Mouse (Mus musculus) heart, adult 8-10 months (tissue): ENCODE results near the gene Cabp1. TPM values are rescaled to one million over a fixed set of nuclear protein-coding genes. Genes with fewer than 3 reads are reported as not detected.
A peak's percentile ranks its signal among the peaks of the same experiment; 100 is the strongest.

Experiments
- DNase-seq: peaks from one replicate; pipeline ENCODE4 v3.0.0; 2022; ENCODE audit warnings: low spot score
- total RNA-seq, 4 experiments: library from RNA; stranded (reverse); gene quantifications; 2 replicates each; pipeline ENCODE4 v1.2.4; 2022

Gene Cabp1
- 1 to 10 TPM; 1.7 to 2.6 (median 1.9) TPM for total RNA-seq

GRCm38 (mm10) chr5:115193669-115194625 is at the start of gene Cabp1:
Gene Cabp1 (minus strand): TSS chr5:115194381.
- DNase-seq, result no peak

- no peak for DNase-seq
Measured at GRCm38 (mm10) chr5:115240191-115240590, 46.0 kb upstream of the Cabp1 start.

- DNase-seq, result peak; percentile 33
Measured at GRCm38 (mm10) chr5:115238729-115239195, 44.6 kb upstream of the Cabp1 start.

GRCm38 (mm10) chr5:115237803-115238728 is 43.9 kb upstream of the Cabp1 start:
- DNase-seq, result peak; percentile 92

- DNase-seq, result peak; percentile 91
Measured at GRCm38 (mm10) chr5:115235786-115236263, 41.6 kb upstream of the Cabp1 start, which contains the start of gene Pop5. Gene Pop5 (plus strand): TSS chr5:115235836.

GRCm38 (mm10) chr5:115235323-115235771 is 41.2 kb upstream of the Cabp1 start:
- DNase-seq, result peak; percentile 73

- DNase-seq, result no peak
Measured at GRCm38 (mm10) chr5:115234519-115234918, 40.3 kb upstream of the Cabp1 start.

GRCm38 (mm10) chr5:115233031-115233780 is 39.0 kb upstream of the Cabp1 start:
- no peak for DNase-seq

- DNase-seq, result no peak
Measured at GRCm38 (mm10) chr5:115232516-115232915, 38.3 kb upstream of the Cabp1 start.

GRCm38 (mm10) chr5:115231552-115232120 is 37.5 kb upstream of the Cabp1 start:
- DNase-seq, result no peak

GRCm38 (mm10) chr5:115230830-115231551 is 36.8 kb upstream of the Cabp1 start:
- peak; percentile 21 for DNase-seq

GRCm38 (mm10) chr5:115222485-115222884 is 28.3 kb upstream of the Cabp1 start:
- no peak for DNase-seq

- no peak for DNase-seq
Measured at GRCm38 (mm10) chr5:115220931-115221640, 26.9 kb upstream of the Cabp1 start.

GRCm38 (mm10) chr5:115217998-115218397 is 23.8 kb upstream of the Cabp1 start:
- no peak for DNase-seq

- no peak for DNase-seq
Measured at GRCm38 (mm10) chr5:115215273-115216185, 21.3 kb upstream of the Cabp1 start.

GRCm38 (mm10) chr5:115214864-115215263 is 20.7 kb upstream of the Cabp1 start:
- no peak for DNase-seq

GRCm38 (mm10) chr5:115212861-115213260 is 18.7 kb upstream of the Cabp1 start:
- no peak for DNase-seq

GRCm38 (mm10) chr5:115212451-115212850 is 18.3 kb upstream of the Cabp1 start:
- no peak for DNase-seq
